Mouse (Mus musculus) kidney, adult 18-20 months (tissue): Measurements from ENCODE around the gene Tent4b.

Experiments used
- DNase-seq: peaks from one replicate; pipeline ENCODE4 v3.0.0; 2021

Gene Tent4b

GRCm38 (mm10) chr8:88307736-88308135, 108.7 kb downstream of the Tent4b start:
- no peak for DNase-seq
